Mouse (Mus musculus): ENCODE data around the gene Arntl2. TPM values are rescaled to one million over a fixed set of nuclear protein-coding genes. Genes with fewer than 3 reads are reported as not detected.
"Not testable (repeated sequence)": the region's sequence is repeated elsewhere in the genome, so short reads cannot be mapped to it uniquely, and the experiment has no call there.

The Arntl2 gene
- total RNA-seq, 1 experiment from 2014 or later, result 3.5 TPM

- no peak for DNase-seq
Observed at GRCm38 (mm10) chr6:146850050-146850449, 54.2 kb downstream of the Arntl2 start, which contains the start of gene Smco2. TSS of gene Smco2 (plus strand) at chr6:146850104.

- no peak for DNase-seq
Observed at GRCm38 (mm10) chr6:146851916-146852315, 56.1 kb downstream of the Arntl2 start.

- DNase-seq, result no peak
Observed at GRCm38 (mm10) chr6:146852739-146853138, 56.9 kb downstream of the Arntl2 start.

- DNase-seq, result no peak
Observed at GRCm38 (mm10) chr6:146855185-146855584, 59.3 kb downstream of the Arntl2 start.

- no peak for DNase-seq
Observed at GRCm38 (mm10) chr6:146857386-146857785, 61.5 kb downstream of the Arntl2 start.

- no peak for DNase-seq
Observed at GRCm38 (mm10) chr6:146863154-146863553, 67.3 kb downstream of the Arntl2 start.

GRCm38 (mm10) chr6:146864370-146864769 is 68.5 kb downstream of the Arntl2 start:
- not testable (repeated sequence) for DNase-seq

GRCm38 (mm10) chr6:146865701-146866100 is 69.8 kb downstream of the Arntl2 start:
- DNase-seq, result no peak

GRCm38 (mm10) chr6:146871975-146872374 is 76.1 kb downstream of the Arntl2 start:
- DNase-seq, result no peak

- no peak for DNase-seq
Observed at GRCm38 (mm10) chr6:146874415-146874814, 78.6 kb downstream of the Arntl2 start.

- DNase-seq, result no peak
Observed at GRCm38 (mm10) chr6:146876820-146877219, 81.0 kb downstream of the Arntl2 start.

- no peak for DNase-seq
Observed at GRCm38 (mm10) chr6:146877425-146878045, 81.7 kb downstream of the Arntl2 start.

- DNase-seq, result no peak
Observed at GRCm38 (mm10) chr6:146878926-146879325, 83.1 kb downstream of the Arntl2 start.

GRCm38 (mm10) chr6:146879856-146880255 is 84.0 kb downstream of the Arntl2 start:
- DNase-seq, result no peak

- no peak for DNase-seq
Observed at GRCm38 (mm10) chr6:146880296-146880695, 84.4 kb downstream of the Arntl2 start.

- DNase-seq, result no peak
Observed at GRCm38 (mm10) chr6:146881896-146882770, 86.3 kb downstream of the Arntl2 start.

Other genes starting within 250 kb of the Arntl2 start
- gene Fgfr1op2, start 218.9 kb upstream of the Arntl2 start, total RNA-seq (2021), result 116 and 119 TPM in 2 replicates
- gene Ints13, start 218.2 kb upstream of the Arntl2 start, total RNA-seq (2021), result 35.3 and 44.5 TPM in 2 replicates
- gene Med21, start 153.5 kb upstream of the Arntl2 start, total RNA-seq (2021), result 70.3 and 72.0 TPM in 2 replicates
- gene Tm7sf3, start 153.2 kb upstream of the Arntl2 start, total RNA-seq (2021), result 38.1 and 53.9 TPM in 2 replicates
- 20.8 and 26.9 TPM in 2 replicates for gene Stk38l, start 71.1 kb upstream of the Arntl2 start, total RNA-seq (2021)
- not detected in 2 replicates for gene Smco2, start 54.0 kb downstream of the Arntl2 start, total RNA-seq (2021)
- 70.0 and 98.9 TPM in 2 replicates for gene Ppfibp1, start 92.4 kb downstream of the Arntl2 start, total RNA-seq (2021)
- gene 1700034J05Rik, start 158.4 kb downstream of the Arntl2 start, total RNA-seq (2021), result not detected in 2 replicates
- 0.95 and 1.6 TPM in 2 replicates for gene Rep15, start 236.5 kb downstream of the Arntl2 start, total RNA-seq (2021)
- 69.6 and 98.0 TPM in 2 replicates for gene Mrps35, start 246.7 kb downstream of the Arntl2 start, total RNA-seq (2021)